Mouse (Mus musculus) CH12.LX (cell line): ENCODE measurements around the gene 1700017B05Rik.

Experiments used
- CTCF ChIP-seq, 2 experiments: IDR thresholded peaks in 1 of 2; conservative IDR thresholded peaks in 1 of 2; 2 replicates each; pipeline ENCODE4 v1.5.1; 2011 to 2012; ENCODE audit warnings: low read depth in 2 of 2, low read length in 2 of 2, improper control_type of control experiment in 1 of 2, inconsistent platforms in 1 of 2, mild to moderate bottlenecking in 1 of 2, moderate library complexity in 1 of 2
- ELF1 ChIP-seq: IDR thresholded peaks from 2 replicates; pipeline ENCODE4 v1.6.1; 2014; ENCODE audit warnings: low read depth, mild to moderate bottlenecking, inconsistent platforms, low read length, improper control_type of control experiment
- HCFC1 ChIP-seq: IDR thresholded peaks from 2 replicates; pipeline ENCODE4 v1.6.1; 2012; ENCODE audit warnings: low read depth, mild to moderate bottlenecking, inconsistent platforms, low read length, improper control_type of control experiment
- MAFK ChIP-seq: IDR thresholded peaks from 2 replicates; pipeline ENCODE4 v1.6.1; 2011; ENCODE audit warnings: low read length, improper control_type of control experiment; ENCODE audit not compliant: insufficient replicate concordance
- POLR2A ChIP-seq: IDR thresholded peaks from 2 replicates; pipeline ENCODE4 v1.6.1; 2011; ENCODE audit warnings: low read depth, mild to moderate bottlenecking, improper control_type of control experiment, low read length
- RCOR1 ChIP-seq: conservative IDR thresholded peaks from 2 replicates; pipeline ENCODE4 v1.6.1; 2012; ENCODE audit warnings: low read depth, mild to moderate bottlenecking, inconsistent platforms, low read length, improper control_type of control experiment
- SMC3 ChIP-seq: IDR thresholded peaks from 2 replicates; pipeline ENCODE4 v1.6.1; 2011; ENCODE audit warnings: low read depth, low read length, improper control_type of control experiment
- USF1 ChIP-seq: IDR thresholded peaks from 2 replicates; pipeline ENCODE4 v1.6.1; 2014; ENCODE audit warnings: low read depth, mild to moderate bottlenecking, inconsistent platforms, low read length, improper control_type of control experiment

- no peak for TF ChIP-seq CTCF (conservative IDR thresholded peaks at IDR 0.05 in 1 of 2, IDR thresholded peaks at IDR 0.05 in 1 of 2; ENCODE audit: low read depth in 2 of 2, low read length in 2 of 2)
- no peak for TF ChIP-seq POLR2A
- 0 out of 2 replicates have a peak, but pooled peaks have one; percentile 52 for TF ChIP-seq ELF1
- peak; percentile 88 for TF ChIP-seq MAFK
- peak; percentile 98 for TF ChIP-seq RCOR1
- peak; percentile 37; the same call in 1 of the 2 replicates for TF ChIP-seq HCFC1
- TF ChIP-seq SMC3: no peak; the same call in none of the 2 replicates
- TF ChIP-seq USF1: no peak
Observed at GRCm38 (mm10) chr9:57273805-57274494, 11.5 kb upstream of the 1700017B05Rik start.
